Mouse (Mus musculus) lung, embryonic 15.5 days (tissue): ENCODE data around the gene Adat1. TPM values are rescaled to one million over a fixed set of nuclear protein-coding genes. Genes with fewer than 3 reads are reported as not detected.
A peak's percentile ranks its signal among the peaks of the same experiment; 100 is the strongest.
"Not testable (repeated sequence)": the region's sequence is repeated elsewhere in the genome, so short reads cannot be mapped to it uniquely, and the experiment has no call there.

Source experiments
- ATAC-seq: fragments of 200-750 bp; cut with Nextera tagmentation; 2 replicates; pipeline ENCODE4 v1.8.0; 2017; ENCODE audit warnings: moderate number of reproducible peaks, borderline replicate concordance; ENCODE audit not compliant: low FRiP score, low TSS enrichment; ENCODE audit errors: extremely low read depth
- H3K27ac ChIP-seq: fragments of 300-500 bp; sonication (generic); 2 replicates; pipeline ENCODE4 v1.5.1; 2015; ENCODE audit warnings: moderate library complexity, mild to moderate bottlenecking, inconsistent platforms
- H3K27me3 ChIP-seq: fragments of 300-500 bp; sonication (generic); 2 replicates; pipeline ENCODE4 v1.6.1; 2015; ENCODE audit warnings: inconsistent platforms
- H3K36me3 ChIP-seq: fragments of 300-500 bp; sonication (generic); 2 replicates; pipeline ENCODE4 v1.6.1; 2015; ENCODE audit warnings: inconsistent platforms
- H3K4me1 ChIP-seq: fragments of 300-500 bp; sonication (generic); 2 replicates; pipeline ENCODE4 v1.6.1; 2015; ENCODE audit warnings: inconsistent platforms
- H3K4me2 ChIP-seq: fragments of 300-500 bp; sonication (generic); 2 replicates; pipeline ENCODE4 v1.6.1; 2015; ENCODE audit warnings: inconsistent platforms, mild to moderate bottlenecking, moderate library complexity
- H3K4me3 ChIP-seq: fragments of 300-500 bp; sonication (generic); 2 replicates; pipeline ENCODE4 v1.5.1; 2015; ENCODE audit warnings: mild to moderate bottlenecking, inconsistent platforms
- H3K9ac ChIP-seq: fragments of 300-500 bp; sonication (generic); 2 replicates; pipeline ENCODE4 v1.6.1; 2015; ENCODE audit warnings: inconsistent platforms
- H3K9me3 ChIP-seq: fragments of 300-500 bp; sonication (generic); 2 replicates; pipeline ENCODE4 v1.6.1; 2016; ENCODE audit warnings: inconsistent platforms
- WGBS: fragments of 180-500 bp; shearing (Covaris S2); methylation state at CpG from one replicate; pipeline ENCODE4 v1.1.7; 2015; 5-methylcytosine and 5-hydroxymethylcytosine counted together
- polyA plus RNA-seq: library from polyadenylated mRNA; unstranded; fragments of >200 nt; fragmentation: Nextera tagmentation; extraction: Ambion mirVana; gene quantifications from 2 replicates; pipeline ENCODE4 v1.2.1, GENCODE M21; 2015

Gene Adat1
- polyA plus RNA-seq, 1 experiment from 2014 or later: 9.8 TPM

- 87% methylated on average over 3 of the region's 3 CpGs for WGBS
- no peak overlapping the region for H3K4me3 ChIP-seq
- H3K4me2 ChIP-seq: no peak overlapping the region
- H3K27me3 ChIP-seq: no peaks in the 10 kb centered on the region
- H3K36me3 ChIP-seq: peaks cover 55% of the 10 kb centered on the region
- H3K9ac ChIP-seq: no peak overlapping the region
- no peaks in the 10 kb centered on the region for H3K9me3 ChIP-seq
- no peak overlapping the region for H3K27ac ChIP-seq
- ATAC-seq: no peak
- H3K4me1 ChIP-seq: no peaks in the 10 kb centered on the region
Observed at GRCm38 (mm10) chr8:111950846-111951245, 41.3 kb downstream of the Adat1 start.

DNA sequence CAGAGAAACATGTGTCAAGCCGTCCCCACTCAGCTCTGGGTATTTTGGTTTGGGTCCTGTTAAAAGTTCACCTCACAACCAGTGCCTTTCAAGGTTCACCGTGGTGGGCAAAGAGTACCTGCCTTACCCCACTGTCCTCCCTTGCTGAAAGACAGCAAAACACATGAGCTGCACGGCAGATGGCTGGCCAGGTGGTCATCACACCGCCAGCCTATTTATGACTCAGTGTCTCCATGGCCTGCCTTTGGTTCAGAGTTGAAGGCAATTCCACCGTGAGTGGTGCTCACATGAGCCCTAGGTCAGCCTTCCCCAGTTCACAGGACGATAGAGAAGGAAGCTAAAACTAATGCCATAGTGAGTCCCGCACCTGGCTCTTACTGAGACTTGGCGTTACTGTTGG, 44.1 kb downstream of the Adat1 start:
- H3K36me3 ChIP-seq: peaks cover 58% of the 10 kb centered on the region
- H3K9me3 ChIP-seq: no peaks in the 10 kb centered on the region
- 92% methylated on average over 8 of the region's 8 CpGs for WGBS
- ATAC-seq: no peak
- no peaks in the 10 kb centered on the region for H3K27me3 ChIP-seq
- H3K4me1 ChIP-seq: no peaks in the 10 kb centered on the region
- H3K4me2 ChIP-seq: no peak overlapping the region
- H3K4me3 ChIP-seq: no peak overlapping the region
- no peak overlapping the region for H3K27ac ChIP-seq
- H3K9ac ChIP-seq: no peak overlapping the region

- peaks cover under 1% of the 10 kb centered on the region; the same call in 1 of the 2 replicates for H3K4me1 ChIP-seq
- H3K4me3 ChIP-seq: no peak overlapping the region
- no peak overlapping the region for H3K9ac ChIP-seq
- peaks cover 55% of the 10 kb centered on the region for H3K36me3 ChIP-seq
- WGBS: 74% methylated on average over 2 of the region's 2 CpGs
- no peak for ATAC-seq
- H3K27ac ChIP-seq: no peak overlapping the region
- H3K4me2 ChIP-seq: no peak overlapping the region
- H3K9me3 ChIP-seq: no peaks in the 10 kb centered on the region
- H3K27me3 ChIP-seq: no peaks in the 10 kb centered on the region
Observed at GRCm38 (mm10) chr8:111947144-111947543, 45.0 kb downstream of the Adat1 start.

GRCm38 (mm10) chr8:111943544-111943943, 48.6 kb downstream of the Adat1 start:
- Histone ChIP-seq H3K27ac (no peak overlapping the region), H3K9ac (no peak overlapping the region), H3K36me3 (peaks cover 46% of the 10 kb centered on the region), H3K4me1 (peaks cover 19% of the 10 kb centered on the region), H3K4me2 (no peak overlapping the region), H3K9me3 (no peaks in the 10 kb centered on the region), H3K27me3 (no peaks in the 10 kb centered on the region), H3K4me3 (no peak overlapping the region)
- WGBS: 87% methylated on average over 2 of the region's 2 CpGs
- ATAC-seq: no peak

DNA sequence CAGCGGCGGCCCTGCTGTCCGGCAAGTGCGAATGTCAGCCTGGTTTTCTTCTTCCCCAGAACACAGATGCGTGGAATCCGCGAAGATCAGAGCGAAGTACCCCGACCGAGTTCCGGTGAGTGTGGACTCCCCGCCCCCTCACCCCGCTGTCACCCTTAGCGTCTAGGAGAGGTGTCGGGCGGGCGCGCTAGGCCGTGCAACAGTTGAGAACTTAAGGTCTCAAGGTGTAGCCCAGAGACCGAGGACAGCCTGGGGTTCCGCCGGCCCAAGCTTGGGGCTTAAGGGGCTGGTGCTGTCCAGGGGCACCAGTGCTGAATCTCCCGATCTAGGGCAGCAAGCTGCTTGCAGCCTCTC, 51.0 kb downstream of the Adat1 start:
- peaks cover 29% of the 10 kb centered on the region for H3K36me3 ChIP-seq
- H3K4me1 ChIP-seq: peaks cover 19% of the 10 kb centered on the region
- under 1% methylated on average over 23 of the region's 23 CpGs for WGBS
- H3K4me3 ChIP-seq: peak overlapping the region; percentile 100
- peak overlapping the region; percentile 81 for H3K27ac ChIP-seq
- no peaks in the 10 kb centered on the region for H3K27me3 ChIP-seq
- peak overlapping the region; percentile 96 for H3K4me2 ChIP-seq
- no peaks in the 10 kb centered on the region for H3K9me3 ChIP-seq
- peak; percentile 62 for ATAC-seq
- H3K9ac ChIP-seq: peak overlapping the region; percentile 87

- peaks cover 23% of the 10 kb centered on the region for H3K36me3 ChIP-seq
Observed at GRCm38 (mm10) chr8:111940171-111941100, 51.7 kb downstream of the Adat1 start, which contains the start of gene Gabarapl2. Gene Gabarapl2, plus strand, starts transcription at chr8:111940703.

DNA sequence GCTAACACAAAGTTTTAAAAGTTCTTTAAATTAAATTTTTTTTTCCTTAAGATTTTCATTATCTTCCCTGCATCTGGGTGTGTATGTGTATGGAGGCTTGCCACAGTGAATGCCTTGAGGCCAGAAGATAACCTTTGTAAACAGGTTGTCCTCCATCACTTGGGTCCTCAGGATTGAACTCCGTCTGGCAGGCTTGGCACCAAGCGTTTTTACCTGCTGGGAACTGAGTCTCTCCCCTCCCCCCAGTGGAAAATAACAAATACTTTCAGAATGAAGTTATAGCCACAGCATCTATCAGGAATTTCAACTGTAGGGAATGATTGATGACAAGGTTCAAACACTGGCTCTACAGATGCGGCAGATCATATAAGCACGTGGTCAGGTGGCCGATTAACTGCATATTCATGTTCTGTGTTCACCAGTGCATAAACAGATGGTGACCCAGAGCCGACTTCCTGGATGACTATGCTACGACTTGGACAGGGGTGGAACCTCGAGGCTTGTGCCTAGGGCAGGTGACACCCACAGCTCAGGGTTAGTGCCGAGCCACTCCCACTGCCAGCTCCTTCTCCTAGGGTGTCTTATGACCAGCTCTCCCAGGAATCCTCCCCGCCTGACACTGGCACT, 52.5 kb downstream of the Adat1 start:
- Histone ChIP-seq H3K4me3 (peak overlapping the region; percentile 100), H3K36me3 (peaks cover 17% of the 10 kb centered on the region; the same call in 1 of the 2 replicates), H3K27me3 (no peaks in the 10 kb centered on the region), H3K4me1 (peaks cover 19% of the 10 kb centered on the region), H3K9ac (peak overlapping the region; percentile 87; the same call in 1 of the 2 replicates), H3K27ac (peak overlapping the region; percentile 69), H3K4me2 (peak overlapping the region; percentile 96), H3K9me3 (no peaks in the 10 kb centered on the region)
- peak; percentile 64 for ATAC-seq
- WGBS: 4% methylated on average over 10 of the region's 10 CpGs

More at GRCm38 (mm10) chr8:111940171-111941100, 51.7 kb downstream of the Adat1 start, which contains the start of gene Gabarapl2:
- Histone ChIP-seq H3K27me3 (no peaks in the 10 kb centered on the region), H3K4me1 (peaks cover 19% of the 10 kb centered on the region), H3K27ac (peak within 1 kb of the TSS; percentile 81), H3K4me2 (peak within 1 kb of the TSS; percentile 96), H3K9me3 (no peaks in the 10 kb centered on the region), H3K9ac (peak within 1 kb of the TSS; percentile 87), H3K4me3 (peak within 1 kb of the TSS; percentile 100)
- under 1% methylated on average over 65 of the region's 65 CpGs for WGBS
- peak; percentile 98 for ATAC-seq

- peaks cover 25% of the 10 kb centered on the region for H3K4me1 ChIP-seq
- H3K9ac ChIP-seq, H3K4me2 ChIP-seq, H3K27me3 ChIP-seq, H3K4me3 ChIP-seq, H3K27ac ChIP-seq, ATAC-seq, H3K36me3 ChIP-seq, H3K9me3 ChIP-seq: not testable (repeated sequence)
- WGBS: 85% methylated on average over 9 of the region's 9 CpGs
Observed at GRCm38 (mm10) chr8:111938076-111938985, 53.8 kb downstream of the Adat1 start.

DNA sequence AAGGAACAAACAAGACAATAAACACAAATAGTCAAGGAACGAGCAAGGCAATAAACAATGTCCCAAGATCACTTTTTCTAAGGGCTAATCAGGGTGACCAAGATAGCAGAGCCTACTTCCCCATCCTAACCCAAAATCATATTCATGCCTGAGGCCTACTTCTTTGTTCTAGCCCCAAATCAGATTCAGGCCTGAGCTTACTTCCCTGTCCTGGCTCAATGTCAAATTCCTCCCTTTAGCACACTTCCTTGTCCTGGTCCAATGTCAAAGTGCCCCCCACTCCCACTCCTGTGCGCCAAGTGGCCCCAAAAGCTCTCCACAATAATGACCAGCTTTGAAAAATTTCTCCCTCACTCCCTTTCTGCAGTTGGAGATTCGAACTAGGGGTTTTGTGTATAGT, 54.9 kb downstream of the Adat1 start:
- Histone ChIP-seq H3K27ac (no peak overlapping the region), H3K4me3 (no peak overlapping the region), H3K36me3 (no peaks in the 10 kb centered on the region), H3K9me3 (no peaks in the 10 kb centered on the region), H3K9ac (no peak overlapping the region), H3K27me3 (no peaks in the 10 kb centered on the region), H3K4me1 (peaks cover 35% of the 10 kb centered on the region), H3K4me2 (no peak overlapping the region)
- ATAC-seq: no peak
- WGBS: 73% methylated on average over 3 of the region's 3 CpGs

DNA sequence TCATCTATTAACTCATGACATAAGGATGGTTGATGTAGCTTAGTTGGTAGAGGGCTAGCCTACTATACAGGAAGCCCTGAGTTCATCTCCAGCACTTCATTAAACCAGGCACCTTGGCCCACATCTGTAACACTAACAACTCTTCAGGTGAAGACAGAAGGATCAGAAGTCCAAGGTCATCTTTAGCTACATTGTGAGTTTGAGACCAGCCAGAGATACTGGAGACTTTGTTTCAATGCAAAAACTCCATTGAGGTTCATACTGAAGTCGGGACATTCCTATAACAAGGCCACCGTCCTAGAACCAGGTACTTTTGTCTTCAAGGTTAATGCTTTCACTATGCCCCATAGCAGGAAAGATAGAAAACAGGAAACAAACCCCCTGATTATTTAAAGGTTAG, 57.9 kb downstream of the Adat1 start:
- Histone ChIP-seq H3K4me3 (no peak overlapping the region), H3K9me3 (no peaks in the 10 kb centered on the region), H3K4me2 (peak overlapping the region; percentile 99), H3K9ac (no peak overlapping the region), H3K4me1 (peaks cover 23% of the 10 kb centered on the region), H3K27ac (no peak overlapping the region), H3K36me3 (no peaks in the 10 kb centered on the region), H3K27me3 (no peaks in the 10 kb centered on the region)
- WGBS: 84% methylated on average over 2 of the region's 2 CpGs
- ATAC-seq: no peak

- peak; percentile 99 for ATAC-seq
- H3K27me3 ChIP-seq: no peaks in the 10 kb centered on the region
- H3K9me3 ChIP-seq: no peaks in the 10 kb centered on the region
- H3K4me2 ChIP-seq: peak within 1 kb of the TSS; percentile 99
- WGBS: under 1% methylated on average over 49 of the region's 53 CpGs
- H3K4me1 ChIP-seq: peaks cover 23% of the 10 kb centered on the region
- H3K9ac ChIP-seq: peak within 1 kb of the TSS; percentile 66
- no peaks in the 10 kb centered on the region for H3K36me3 ChIP-seq
- H3K4me3 ChIP-seq: peak within 1 kb of the TSS; percentile 81
- peak within 1 kb of the TSS; percentile 76 for H3K27ac ChIP-seq
Observed at GRCm38 (mm10) chr8:111933348-111934076, 58.6 kb downstream of the Adat1 start, which contains the start of gene Tmem231. Gene Tmem231, minus strand, starts transcription at chr8:111933881.
